Mouse (Mus musculus) heart, postnatal 4 days (tissue): ENCODE data around the gene Net1. TPM values are rescaled to one million over a fixed set of nuclear protein-coding genes. Genes with fewer than 3 reads are reported as not detected.
"Not testable (repeated sequence)": the region's sequence is repeated elsewhere in the genome, so short reads cannot be mapped to it uniquely, and the experiment has no call there.

Experiments used
- DNase-seq: peaks from one replicate; pipeline ENCODE4 v3.0.0; 2021
- total RNA-seq, 2 experiments: library from RNA; stranded (reverse); gene quantifications; 2 replicates each; pipeline ENCODE4 v1.2.3; 2021

The Net1 gene
- total RNA-seq, result 10 to 100 TPM; 41.3 to 41.4 TPM

DNA sequence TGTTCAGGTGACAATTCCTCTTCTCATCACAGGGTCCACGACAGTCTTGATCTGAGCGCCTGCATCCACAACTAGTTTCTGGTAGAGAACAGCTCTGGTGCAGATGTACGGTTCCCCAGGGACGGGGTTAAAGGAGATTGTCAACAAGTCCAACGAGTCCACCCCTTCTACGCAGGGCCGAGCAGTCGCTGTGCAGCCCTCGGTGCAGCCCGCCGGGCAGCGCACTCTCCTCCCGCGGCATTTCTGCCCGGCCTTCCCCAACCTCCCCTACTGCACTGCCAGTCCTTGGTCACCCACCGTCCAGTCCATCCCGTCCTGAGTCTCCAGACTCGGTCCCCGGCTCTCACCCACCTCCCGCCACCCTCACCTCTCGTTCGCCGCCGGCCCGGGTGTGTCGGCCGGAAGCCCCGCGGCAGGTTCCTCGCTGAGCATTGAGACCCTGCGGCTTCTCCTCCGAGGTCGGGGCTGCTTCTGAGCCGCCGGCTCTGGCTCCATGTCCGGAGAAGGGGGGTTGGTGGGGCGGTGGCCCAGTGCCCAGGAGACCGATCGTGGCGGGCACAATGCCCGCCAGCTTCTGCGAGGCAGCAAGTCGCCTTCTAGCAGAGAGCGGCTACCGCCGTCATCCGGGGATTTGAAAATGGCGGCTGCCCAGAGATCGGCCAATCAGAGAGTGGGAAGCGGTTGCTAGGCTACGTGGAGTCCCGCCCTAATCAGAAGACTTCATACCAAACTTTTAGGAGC lies at the start of gene Net1, which contains the start of gene Tubal3:
Gene Net1, minus strand, starts transcription at position 650 of the 741 bp plus-strand sequence.
Gene Tubal3, plus strand, starts transcription at position 704 of the 741 bp plus-strand sequence.
- DNase-seq, result peak; percentile 94

DNA sequence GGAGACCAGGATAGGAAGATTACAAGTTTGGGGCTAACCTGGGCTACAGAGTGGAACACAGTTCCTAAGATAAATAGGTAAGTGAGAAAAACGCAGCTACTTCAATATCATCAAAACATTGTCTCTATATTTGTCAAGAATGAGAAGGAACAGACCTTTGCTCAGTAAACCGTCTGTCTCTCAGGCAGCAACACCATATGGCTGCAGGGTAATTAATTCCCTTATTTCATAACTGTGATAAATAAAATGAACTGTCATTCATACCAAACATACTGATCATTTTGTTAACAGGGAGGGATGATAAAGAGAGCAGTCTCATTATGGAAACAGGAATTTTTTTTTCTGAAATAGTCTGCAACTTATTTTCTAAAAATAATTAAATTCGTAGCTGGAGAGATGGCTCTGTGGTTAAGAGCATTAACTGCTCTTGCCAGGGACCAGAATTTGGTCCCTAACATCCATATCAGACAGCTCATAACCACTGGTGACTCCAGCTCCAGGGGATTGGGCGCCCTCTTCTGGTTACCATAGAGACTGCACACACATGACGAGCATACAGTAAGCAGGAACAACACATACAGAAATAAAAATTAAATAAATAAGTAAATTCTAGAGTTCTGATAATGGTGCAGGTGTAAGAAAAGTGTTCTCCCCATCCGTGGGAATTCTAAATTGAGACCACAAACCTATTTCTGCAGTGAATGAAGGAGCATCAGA lies 33.3 kb upstream of the Net1 start:
- no peak for DNase-seq

DNA sequence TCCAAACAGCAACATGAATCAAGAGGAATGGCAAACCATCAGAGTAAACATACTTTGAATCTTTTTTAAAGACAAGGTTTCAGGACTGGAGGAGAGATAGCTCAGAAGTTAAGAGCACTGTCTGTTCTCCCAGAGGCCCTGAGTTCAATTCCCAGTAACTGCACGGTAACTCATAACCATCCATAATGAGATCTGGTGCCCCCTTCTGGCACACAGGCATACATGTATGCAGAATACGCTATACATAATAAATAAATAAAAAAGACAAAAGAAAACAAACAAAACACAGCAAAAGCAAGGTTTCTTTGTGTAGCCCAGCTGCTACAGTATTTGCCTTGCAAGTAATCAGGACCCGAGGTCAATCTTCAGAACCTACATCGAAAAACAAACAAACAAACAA lies 31.5 kb upstream of the Net1 start:
- DNase-seq, result no peak

DNA sequence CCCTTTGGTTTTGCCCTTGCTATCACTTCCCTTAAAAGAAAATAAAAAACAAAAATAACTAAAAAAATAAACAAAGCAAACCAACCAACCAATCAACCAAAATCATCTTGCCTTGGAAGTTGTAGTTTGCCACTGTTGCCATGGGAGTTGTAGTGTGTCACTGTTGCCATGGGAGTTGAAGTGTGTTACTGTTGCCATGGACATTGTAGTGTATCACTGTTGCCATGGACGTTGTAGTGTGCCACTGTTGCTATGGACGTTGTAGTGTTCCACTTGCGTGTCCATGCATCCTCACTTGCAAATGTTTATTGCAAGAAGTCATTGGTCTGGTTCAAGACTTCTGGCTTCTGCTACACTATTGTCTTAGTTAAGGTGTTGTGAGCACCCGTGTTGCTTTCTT lies 29.2 kb upstream of the Net1 start:
- DNase-seq, result no peak

DNA sequence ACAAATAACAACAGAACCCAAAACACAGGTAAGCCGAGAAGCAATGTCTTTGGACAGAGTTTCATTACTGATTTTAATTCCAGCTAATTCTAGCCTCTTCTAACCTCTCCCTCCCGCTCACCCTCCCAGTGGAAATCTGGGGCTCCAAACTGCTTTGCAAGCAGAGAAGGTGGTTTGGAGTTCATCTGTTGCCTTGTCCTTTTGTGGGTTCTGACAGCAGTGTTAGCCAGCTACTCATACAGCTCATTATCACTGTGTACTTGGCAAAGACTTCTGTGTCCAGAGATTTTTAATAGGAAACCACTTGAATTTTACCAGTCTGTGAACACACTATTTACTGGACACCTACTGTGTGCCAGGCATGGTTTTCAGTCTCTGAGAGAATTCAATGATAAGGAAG lies 27.2 kb upstream of the Net1 start, which contains the start of gene Ucn3:
Gene Ucn3, minus strand, starts transcription at position 101 of the 400 bp plus-strand sequence.
- no peak for DNase-seq

DNA sequence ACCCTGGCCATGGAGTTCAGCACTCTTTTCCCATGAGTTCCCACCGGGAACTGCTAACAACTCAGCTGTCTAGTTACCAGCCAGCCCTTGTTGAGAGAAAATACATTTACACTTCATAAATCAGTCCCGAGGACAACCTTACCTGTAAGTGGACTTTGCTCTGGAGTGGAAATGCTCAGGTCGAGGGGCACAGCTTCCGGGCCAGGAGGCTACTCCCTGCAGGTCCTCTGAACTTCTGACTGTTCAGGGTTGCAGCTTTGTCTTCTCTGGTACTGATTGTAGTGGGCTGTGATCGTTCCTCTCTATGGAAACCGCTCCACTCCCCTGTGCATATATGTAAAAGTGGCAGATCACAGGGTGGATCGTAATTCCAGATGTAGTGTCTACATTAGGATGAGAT lies 26.7 kb upstream of the Net1 start:
- no peak for DNase-seq

DNA sequence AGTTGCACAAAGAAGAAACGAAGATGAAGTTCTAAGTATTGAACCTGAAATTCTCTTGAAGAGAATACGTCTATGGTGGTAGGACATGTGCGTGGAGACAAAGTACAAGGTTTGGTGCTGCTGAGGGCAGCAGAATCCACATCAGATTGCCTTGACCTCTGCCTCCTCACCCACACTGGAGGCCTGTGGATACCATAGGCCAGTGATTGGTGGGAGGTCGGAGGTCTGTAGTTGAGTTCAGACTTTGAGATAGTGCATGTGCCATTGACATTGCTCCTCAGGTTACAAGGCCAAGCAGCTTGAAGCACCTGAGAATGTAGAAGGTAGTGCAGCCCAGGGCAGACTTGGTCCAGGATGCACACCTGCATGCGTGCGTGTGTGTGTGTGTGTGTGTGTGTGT lies 8.0 kb upstream of the Net1 start:
- no peak for DNase-seq

DNA sequence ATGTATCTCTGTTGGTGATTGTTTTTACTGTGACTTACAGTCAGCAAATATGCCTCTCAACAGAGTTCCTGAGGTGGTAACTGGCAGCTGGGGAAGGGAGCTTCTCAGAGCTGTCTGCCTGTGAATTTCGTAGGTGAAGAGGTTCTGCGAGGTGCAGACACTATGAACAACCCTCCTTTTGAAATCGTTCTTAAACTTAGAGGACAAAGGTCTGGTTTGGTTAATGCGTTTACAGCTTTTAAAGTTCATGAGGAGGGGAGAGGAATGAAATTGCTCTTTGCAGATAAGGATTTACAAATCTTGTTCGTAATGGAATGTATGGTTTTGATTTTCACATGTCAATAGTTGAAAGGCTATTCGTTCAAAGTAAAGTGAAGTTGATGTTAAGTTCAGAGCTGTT lies 7.6 kb upstream of the Net1 start:
- DNase-seq, result no peak

DNA sequence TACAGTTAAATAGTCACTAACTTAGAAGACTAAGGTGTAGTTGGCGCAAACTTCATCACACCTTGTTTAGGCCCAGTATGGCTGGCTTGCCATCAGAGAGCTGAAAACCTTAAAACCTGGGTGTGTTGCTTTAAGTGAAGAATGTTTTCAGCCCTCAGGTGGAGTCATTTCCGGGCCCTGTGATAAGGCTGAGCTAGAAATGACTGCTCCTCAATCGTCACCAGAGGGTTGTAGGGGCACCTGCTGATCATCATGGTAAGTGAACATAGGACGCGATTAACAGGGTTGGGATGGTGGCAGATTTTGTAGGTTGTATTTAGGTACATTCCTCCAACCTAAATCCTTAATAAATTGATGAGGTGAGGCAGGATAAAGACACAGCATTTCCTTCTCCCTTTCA lies 6.5 kb upstream of the Net1 start:
- no peak for DNase-seq

DNA sequence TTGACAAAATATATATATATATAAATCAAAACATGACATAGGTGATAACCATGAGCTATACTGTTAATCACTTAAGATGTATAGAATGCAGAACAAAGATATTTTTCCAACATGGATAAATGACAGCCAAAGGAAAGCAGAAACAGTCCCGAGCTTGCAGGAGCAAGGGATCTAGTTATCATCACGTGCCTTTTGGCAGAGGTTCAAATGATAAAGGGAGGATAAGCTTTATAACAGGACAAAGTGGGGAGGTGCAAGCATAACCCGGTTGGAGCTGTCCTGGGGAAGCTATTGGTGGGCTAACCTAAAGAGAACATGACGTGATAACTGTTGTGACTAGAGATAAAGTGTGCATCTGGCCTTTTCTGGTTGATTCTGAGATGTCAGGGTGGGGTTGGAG lies 4.5 kb downstream of the Net1 start:
- no peak for DNase-seq

DNA sequence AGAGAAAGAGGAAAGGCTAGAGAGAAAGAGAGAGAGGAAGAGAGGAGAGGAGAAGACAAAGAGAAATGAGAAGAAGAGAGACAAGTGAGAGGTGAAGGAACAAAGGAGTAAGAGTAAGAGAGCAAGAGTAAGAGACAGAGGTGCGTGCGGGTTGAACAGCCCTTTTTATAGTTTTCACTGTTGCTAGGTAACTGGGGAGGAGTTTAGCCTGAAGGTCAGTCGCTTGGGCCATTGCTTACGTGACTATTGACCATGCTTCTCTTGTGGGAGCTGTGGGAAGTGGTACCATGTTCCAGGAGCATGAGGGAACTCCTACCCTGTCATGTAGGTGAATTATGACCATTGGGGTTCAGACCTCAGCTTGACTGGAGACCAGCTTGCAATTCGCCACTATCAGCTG lies 7.7 kb downstream of the Net1 start:
- DNase-seq, result no peak

DNA sequence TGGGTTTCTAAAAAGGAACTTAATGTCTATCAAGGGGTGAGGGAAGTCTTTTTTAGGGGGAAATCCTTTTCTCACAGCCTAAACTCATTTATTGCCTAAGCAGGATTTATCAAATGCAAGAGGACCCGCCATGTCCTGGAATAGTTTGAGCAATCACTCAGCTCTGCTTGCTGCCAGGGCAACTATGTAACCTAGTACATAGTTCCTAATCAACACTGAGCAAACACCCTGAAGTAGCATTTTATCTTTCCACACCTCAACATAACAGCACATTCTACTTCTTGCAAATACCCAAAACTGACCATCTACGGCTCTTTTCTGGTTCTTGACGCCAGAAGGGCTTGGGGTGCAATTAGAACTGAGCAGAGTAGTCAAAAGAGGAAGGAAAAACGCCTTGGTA lies 9.8 kb downstream of the Net1 start:
- no peak for DNase-seq

DNA sequence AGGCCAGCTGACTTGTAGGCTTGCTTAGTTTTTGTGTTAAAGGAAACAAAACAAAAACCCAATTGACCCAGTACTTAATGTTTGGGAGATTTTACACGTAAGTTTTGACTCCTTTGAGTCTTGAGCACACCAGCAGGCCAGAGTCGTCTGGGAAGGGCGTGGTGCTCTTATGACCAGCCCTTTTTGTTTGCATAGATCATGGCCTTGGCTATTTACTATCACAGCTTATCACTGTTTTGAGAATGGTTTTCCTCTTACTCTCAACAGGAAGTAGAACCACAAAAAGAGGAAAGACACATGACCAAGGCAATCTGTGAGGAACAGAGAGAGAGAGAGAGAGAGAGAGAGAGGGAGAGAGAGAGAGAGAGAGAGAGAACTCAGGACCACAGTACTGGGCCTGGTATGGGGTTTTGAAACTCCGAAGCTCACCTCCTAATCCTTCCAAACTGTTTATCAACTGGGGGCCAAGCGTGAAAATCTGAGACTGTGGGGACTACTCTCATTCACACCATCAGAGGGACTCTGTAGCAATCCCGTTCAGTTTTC lies 10.8 kb downstream of the Net1 start:
- no peak for DNase-seq

DNA sequence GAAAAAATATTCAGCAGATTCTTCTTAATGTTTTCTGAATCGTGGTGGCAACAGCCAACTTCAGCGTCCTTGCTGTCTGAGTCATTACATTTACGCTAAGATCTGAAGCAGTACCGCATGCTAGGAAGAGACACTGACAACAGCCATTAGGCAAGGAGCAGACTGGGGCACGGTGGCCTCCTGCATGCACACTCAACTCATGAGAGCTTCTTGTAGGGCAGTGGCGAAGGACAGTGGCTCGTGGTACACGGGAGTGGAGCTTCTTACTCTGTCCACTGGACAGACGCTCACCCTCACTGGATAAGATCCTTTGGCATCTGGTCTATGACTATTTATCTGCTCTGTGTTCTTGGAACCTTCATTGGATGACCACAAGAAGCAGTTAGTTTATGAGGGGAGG lies 18.7 kb downstream of the Net1 start:
- DNase-seq, result no peak

DNA sequence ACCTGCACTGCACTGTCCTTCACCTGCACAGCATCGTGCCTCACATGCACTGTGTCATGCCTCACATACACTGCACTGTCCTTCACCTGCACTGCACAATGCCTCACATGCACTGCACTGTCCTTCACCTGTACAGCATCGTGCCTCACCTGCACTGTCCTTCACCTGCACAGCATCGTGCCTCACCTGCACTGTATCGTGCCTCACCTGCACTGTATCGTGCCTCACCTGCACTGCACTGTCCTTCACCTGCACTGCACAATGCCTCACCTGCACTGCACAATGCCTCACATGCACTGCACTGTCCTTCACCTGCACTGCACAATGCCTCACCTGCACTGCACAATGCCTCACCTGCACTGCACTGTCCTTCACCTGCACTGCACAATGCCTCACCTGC lies 19.8 kb downstream of the Net1 start:
- DNase-seq, result not testable (repeated sequence)

DNA sequence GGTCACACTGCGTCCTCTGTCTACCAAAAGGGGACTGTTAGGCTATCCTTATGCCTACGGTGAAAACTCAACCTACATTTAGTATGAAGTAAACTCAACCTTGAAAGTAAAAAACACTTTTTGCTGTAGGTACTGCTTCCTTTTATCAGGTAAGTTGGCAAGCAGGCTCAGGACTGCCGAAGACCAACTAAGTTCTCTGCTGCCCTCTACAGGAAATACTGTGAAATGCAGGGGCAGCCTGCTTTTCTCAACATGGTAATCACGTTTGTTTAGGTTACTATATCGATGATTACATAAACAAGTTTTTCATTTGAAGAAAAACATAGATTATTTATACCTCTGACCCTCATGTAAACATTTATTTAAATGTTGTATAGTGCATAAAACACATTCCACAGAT lies 21.1 kb downstream of the Net1 start:
- peak; percentile 80 for DNase-seq

DNA sequence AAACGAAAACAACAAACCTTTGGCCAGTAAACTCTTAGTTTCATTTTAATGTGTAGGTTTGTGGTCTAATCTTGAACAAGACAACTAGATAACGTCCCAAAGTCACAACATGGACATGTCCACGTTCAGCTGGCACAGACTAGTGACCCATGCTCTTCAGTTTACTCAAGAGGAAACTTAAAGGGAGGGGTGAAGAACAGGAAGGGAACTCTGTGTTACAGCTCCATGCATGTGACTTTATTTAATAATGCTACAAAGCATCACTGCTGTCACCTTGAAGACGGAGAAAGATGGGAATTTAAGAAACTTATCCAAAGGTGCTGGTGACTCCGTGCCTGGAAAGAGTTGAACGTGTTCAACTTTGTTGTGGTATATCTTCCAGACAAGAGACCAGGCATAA lies 22.0 kb downstream of the Net1 start:
- no peak for DNase-seq

DNA sequence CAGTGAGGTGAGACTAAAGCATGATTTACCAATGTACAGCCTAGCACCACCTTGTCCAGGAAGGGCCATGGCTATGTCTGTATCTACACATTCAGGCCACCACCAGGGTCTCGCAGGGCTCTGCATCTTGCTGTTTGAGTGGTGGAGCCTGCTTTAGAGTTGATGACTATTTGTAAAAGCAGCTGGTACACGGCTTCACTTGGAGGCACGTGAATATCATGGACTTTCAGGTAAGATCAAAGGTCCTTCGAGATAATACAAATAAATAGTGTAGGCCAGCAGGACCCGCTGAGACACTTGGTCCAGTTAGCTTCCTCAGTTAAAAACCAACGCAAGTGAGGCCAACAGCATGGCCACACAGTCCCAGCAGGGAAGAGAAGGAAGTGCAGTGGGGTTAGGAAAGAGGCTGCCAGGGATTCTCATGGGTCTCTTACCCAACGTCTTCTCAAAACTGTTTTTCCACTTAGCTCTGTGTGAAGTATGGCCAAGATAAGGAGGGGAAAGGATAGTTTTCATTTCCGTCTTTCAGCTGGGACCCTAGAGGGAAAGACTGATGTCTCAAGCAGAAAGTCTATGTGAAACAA lies 22.5 kb downstream of the Net1 start:
- DNase-seq, result no peak

DNA sequence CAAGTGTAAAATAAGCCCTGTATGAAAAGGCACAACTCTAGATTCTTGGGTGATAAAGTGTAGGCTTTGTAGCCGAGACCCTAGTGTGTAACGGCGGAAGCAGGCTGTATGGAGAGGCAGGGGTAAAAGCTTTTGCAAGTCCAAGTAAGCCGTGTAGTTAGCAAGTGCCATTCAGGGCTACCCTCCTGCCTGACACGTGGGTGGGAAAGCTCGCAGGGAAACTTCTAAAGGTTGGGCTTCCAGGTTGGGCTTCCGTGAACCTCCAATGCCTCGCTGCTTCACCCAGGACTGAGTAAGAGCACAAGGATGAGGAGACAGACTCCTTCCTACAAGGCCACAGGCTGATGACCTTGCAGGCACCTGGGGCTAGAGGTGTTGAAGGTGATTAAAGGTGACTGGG lies 23.5 kb downstream of the Net1 start:
- DNase-seq, result no peak

DNA sequence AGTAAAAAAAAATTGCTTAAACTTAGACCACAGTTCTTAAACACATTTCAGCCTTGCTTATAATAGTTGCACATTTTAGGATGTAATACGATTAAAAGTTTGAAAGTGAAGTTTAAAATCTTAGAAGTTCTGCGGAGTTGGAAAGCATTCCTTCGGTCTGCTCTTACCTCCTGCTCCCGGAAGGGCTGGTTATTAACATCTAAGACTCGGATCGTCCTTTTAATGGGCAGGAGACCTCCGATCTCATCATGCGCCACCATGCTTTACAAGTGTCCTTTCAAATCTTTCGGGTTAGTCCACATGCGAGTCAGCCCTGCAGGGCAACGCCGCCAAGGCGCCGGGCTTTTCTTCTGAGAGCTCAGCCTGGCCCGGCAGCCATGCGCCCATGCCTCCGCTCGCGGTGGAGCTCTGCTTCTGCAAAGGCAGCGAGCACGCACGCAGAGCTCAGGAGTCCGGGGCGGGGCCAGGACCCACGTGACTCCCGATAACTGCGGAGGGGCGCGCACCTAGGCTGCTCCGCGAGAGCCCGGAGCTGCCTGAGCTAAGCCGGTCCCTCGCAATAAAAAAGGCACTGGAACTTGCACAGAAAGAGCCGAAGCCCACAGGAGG lies 24.8 kb downstream of the Net1 start:
- peak; percentile 90 for DNase-seq

DNA sequence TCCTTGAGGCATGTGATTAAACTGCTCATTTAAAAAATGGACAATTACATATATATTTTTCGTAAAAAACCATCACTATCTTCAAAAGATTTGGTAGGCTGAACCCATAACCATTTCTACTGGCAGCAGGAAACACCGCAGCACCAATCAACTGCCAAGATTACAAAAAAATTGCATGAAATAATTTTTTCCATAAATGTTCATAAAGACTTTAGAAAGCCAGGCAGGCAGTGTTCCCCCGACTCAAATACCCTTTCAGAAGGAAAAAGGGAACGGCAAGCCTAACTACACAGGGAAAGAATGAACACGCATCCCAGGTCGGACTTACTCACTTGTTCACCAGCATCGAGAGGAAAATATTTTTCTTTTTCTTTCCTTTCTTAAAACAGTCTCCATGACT lies 25.4 kb downstream of the Net1 start:
- DNase-seq, result no peak

DNA sequence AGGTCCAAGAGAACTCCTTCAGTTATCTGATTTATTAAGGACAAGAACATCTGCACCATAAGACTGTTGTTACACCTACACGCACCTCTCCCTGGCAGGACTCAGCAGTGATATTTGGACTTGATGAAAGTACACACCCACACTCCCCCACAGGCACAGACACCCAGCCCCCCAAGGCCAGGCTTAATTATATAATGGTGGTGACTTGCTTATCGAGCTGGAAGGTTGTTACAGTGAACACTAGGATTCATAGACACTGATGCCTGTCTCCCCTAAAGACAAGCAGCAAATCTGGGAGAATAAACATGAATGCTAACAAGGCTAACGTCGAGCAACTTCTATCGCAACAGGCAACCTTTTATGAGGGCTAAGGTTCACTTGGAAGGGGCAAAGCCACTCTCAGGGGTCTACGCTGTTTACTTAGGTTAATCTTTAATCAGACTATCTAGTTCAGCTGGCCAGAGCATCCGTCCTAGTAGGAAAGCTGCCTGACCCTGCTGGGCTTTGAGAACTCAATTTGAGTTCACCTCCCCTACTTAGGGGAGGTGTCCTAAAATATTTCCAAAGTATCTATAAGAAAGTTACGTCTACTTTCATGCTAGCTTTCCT lies 26.4 kb downstream of the Net1 start:
- DNase-seq, result no peak

DNA sequence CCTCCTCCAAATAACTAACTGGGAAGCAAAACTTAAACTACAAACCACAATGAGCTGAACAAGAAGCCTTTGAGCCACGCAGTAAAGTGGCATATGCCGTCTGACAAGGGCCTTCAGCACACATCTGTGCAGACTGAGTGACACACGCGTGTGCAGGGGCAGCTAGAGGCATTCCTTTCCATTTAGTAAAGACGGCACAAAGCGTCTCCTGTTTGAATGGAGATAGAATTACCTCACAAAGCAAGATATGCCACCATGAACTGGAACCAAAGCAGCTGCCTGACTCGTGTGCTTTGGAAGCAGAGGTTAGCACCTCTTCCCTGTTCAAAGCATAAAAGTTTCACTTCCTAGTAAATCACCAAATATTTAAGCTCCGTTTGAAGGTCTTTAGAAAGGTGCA lies 28.0 kb downstream of the Net1 start:
- DNase-seq, result no peak
